Mouse (Mus musculus) T-helper 17 cell (primary cell): ENCODE measurements around the gene Cd5l.
"Not testable (repeated sequence)": the region's sequence is repeated elsewhere in the genome, so short reads cannot be mapped to it uniquely, and the experiment has no call there.

Experiments
- in situ Hi-C, 2 experiments: fragments of 300-600 bp; cut with MboI, MseI; formaldehyde crosslinking; loops; 1 replicate in 1 of 2; 2 replicates in 1 of 2; pipeline ENCODE4 v1.15.1; 2025; ENCODE audit warnings: high pct_unique_total_duplicates in 2 of 2

The Cd5l gene

DNA sequence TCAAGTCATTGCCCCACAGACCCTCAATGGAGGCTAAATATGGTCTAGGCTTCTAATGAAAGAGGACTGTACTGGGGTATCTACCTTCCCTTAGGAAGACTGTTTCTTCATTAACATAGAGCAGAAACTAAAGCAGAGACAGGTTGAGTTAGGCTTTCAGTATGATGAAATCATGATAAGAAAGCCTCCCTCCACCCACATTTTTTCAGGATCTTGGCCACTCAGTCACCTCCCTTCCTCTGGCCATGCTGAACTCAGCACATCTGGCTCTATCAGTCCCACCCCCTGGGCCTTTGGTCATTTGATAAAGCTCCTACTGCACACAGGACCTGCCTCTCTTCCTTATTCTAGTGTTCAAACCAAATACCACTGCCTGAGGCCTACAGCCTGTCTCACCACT is at the start of gene Cd5l:
Cd5l (plus strand) TSS at position 301 of the 400 bp plus-strand sequence.
- in situ Hi-C loops, result no loop called here

DNA sequence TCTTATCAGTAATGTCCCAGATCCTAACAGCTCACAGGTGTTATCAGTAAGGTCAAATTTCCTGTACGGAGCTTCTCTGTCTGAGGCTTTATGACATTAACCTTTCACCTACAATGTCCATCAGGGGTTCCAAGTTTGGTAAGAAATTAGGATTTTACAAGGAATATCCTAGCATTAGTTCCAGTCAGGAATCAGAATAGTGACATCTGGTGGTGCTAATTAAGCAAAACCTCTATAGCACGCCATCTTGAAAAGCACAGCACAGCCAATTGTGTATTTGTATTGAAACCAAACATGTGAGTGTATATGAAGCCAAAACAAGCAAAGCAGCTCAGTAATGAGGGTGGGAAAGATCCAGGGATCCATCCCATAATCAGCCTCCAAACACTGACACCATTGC is 47.8 kb upstream of the Cd5l start:
- in situ Hi-C loops, result no loop called here

DNA sequence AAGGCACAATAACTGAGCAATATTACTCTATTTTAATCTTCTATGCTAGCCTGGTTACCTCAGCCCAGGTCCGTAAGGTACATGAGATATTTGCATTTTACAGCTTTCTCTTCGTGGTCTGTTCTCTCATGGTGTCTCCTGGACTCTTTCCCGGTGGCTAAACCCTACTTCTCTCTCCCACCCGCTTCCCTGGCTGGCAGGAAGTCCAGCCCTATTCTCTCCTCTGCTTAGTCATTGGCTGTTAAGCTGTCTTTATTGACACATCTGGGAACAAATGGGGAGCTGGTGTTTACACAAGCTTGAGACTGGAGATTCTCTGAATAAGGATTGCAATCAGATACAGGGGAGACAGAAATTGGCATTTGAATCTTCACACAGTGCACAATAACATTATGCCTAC is 35.1 kb upstream of the Cd5l start:
- in situ Hi-C loops, result loop anchor here (5.0 kb wide), 2 partner anchors 175 to 180 kb away; no protein-coding TSS in a partner anchor

DNA sequence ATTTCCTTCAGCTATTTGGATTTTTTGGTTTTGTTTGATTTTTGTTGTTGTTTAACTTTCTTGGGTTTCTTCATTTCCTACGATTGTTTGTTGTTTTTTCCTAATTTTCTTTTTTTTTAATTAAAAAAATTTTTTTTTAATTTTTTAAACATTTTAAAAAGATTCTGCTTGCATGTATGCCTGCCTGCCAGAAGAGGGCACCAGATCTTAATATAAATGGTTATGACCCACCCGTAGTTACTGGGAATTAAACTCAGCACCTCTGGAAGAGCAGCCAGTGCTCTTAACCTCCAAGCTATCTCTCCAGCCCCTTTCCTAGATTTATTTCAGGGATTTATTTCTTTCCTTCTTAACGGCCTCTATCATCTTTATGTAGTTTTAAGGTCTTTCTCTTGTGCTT is 33.9 kb upstream of the Cd5l start:
- in situ Hi-C loops, result loop anchor here (5.0 kb wide), 2 partner anchors 174 to 179 kb away; no protein-coding TSS in a partner anchor

DNA sequence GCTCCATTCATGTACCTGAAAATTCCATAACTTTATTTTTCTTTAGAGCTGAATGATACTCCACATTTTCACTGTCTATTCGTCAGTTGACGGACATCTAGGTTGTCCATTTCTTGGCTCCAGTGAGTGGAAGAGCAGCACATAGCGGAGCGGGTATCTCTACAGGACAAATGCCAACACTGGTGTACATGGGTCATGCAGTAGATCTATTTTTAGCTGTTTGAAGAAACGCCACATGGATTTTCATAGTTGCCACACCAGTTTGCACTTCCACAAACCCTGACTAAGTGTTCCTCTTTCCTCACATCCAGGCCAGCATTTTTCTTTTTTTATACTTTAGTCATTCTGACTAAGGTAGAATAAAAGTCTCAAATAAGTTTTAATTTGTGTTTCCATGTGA is 19.8 kb upstream of the Cd5l start:
- in situ Hi-C loops, result no loop called here

DNA sequence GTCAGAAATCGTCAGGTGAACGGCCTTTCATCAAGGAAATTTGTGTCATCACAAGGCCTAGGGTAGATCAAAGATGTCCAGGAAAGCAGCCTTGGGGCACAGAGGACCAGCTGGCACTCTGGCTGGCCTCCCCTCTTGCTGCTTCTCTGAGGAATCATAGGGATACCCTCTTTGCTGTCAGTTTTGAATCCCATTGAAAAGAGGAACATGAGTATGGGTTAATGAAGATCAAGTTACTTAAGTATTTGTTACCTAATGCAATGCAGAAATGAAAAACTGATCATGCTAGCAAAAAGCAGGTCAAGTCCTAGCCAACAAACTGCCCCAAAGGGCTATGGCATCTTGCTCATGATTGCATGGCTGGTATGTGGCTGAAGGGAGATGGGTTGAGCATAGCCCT is 6.7 kb upstream of the Cd5l start:
- in situ Hi-C loops, result not testable (repeated sequence)

DNA sequence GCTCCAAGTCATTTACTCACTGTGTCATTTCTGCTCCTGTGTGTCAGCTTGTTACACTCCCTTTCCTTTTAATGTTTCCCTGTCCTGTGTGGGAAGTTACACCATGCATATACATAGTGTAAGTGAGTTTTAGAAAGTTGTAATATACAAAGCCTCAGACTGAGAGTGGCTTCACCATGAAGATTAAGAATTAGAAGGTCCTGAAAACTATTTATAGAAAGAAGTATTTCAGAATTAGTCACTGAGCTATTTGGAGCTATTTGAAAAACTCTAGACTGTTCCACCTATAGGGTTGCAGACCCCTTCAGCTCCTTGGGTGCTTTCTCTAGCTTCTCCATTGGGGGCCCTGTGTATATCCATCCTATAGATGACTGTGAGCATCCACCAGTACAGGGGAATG is 1.5 kb downstream of the Cd5l start:
- in situ Hi-C loops, result no loop called here

DNA sequence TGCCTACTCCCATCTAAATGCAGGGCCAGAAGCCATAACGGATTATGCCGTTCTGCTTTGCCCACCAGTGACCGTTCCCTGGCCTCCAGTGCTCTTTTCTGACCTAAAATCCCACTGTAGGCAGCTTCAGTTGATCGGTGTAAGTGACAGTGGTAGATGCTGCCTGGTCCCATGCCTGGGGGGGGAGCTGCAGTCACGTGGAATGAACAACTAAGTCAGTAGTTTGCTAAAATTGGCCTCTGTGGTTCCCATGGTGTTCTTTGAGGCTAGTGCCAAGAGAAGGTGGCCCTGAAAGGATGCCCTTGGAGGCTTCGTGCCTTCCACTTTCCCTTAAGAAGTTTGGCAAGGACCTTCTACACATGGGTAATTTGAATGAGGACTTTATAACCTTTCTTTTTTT is 2.8 kb downstream of the Cd5l start:
- in situ Hi-C loops, result loop anchor here in 1 of 2 experiments (10.0 kb wide), 1 partner anchor 1216 kb away; the partner anchor contains the start of gene Rps3a1

DNA sequence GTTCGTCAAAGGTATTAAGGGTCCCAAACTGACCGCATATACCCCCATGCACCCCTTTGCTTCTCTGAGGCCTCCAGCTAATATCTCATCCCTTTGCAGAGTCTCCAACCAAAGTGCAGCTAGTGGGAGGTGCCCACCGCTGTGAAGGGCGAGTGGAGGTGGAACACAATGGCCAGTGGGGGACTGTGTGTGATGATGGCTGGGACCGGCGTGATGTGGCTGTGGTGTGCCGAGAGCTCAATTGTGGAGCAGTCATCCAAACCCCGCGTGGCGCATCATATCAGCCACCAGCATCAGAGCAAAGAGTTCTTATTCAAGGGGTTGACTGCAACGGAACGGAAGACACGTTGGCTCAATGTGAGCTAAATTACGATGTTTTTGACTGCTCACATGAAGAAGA is 8.0 kb downstream of the Cd5l start:
- in situ Hi-C loops, result loop anchor here in 1 of 2 experiments (10.0 kb wide), 1 partner anchor 1221 kb away; the partner anchor contains the start of gene Rps3a1

DNA sequence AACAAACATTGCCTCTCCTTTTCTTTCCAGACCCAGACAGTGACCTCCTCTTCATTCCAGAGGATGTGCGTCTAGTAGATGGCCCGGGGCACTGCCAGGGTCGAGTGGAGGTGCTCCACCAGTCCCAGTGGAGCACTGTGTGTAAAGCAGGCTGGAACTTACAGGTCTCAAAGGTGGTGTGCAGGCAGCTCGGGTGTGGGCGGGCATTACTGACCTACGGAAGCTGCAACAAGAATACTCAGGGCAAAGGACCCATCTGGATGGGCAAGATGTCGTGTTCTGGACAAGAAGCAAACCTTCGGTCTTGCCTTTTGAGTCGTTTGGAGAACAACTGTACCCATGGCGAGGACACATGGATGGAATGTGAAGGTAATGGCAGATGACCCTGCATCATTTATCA is 9.8 kb downstream of the Cd5l start:
- in situ Hi-C loops, result loop anchor here in 1 of 2 experiments (10.0 kb wide), 1 partner anchor 1223 kb away; the partner anchor contains the start of gene Rps3a1

DNA sequence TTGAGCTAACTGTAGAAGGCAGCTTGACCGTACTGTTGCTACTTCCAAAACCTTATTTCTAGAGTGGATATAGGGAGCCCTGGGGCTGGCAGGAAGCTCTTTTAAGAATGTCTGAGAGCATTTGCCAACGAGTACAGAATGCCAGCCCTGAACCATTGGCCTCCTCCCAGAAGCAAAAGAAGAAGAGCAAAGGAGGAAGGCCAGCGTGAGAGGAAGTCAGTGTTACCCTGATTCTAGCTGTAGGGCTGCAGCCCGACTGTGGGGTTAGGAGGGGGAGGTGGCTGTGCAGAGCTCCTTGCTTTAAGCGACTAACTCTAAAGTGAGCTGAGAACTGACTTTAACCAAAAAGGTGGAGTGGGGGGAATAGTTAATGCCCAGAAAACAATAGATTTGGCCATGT is 11.5 kb downstream of the Cd5l start:
- in situ Hi-C loops, result loop anchor here in 1 of 2 experiments (10.0 kb wide), 1 partner anchor 1224 kb away; the partner anchor contains the start of gene Rps3a1

DNA sequence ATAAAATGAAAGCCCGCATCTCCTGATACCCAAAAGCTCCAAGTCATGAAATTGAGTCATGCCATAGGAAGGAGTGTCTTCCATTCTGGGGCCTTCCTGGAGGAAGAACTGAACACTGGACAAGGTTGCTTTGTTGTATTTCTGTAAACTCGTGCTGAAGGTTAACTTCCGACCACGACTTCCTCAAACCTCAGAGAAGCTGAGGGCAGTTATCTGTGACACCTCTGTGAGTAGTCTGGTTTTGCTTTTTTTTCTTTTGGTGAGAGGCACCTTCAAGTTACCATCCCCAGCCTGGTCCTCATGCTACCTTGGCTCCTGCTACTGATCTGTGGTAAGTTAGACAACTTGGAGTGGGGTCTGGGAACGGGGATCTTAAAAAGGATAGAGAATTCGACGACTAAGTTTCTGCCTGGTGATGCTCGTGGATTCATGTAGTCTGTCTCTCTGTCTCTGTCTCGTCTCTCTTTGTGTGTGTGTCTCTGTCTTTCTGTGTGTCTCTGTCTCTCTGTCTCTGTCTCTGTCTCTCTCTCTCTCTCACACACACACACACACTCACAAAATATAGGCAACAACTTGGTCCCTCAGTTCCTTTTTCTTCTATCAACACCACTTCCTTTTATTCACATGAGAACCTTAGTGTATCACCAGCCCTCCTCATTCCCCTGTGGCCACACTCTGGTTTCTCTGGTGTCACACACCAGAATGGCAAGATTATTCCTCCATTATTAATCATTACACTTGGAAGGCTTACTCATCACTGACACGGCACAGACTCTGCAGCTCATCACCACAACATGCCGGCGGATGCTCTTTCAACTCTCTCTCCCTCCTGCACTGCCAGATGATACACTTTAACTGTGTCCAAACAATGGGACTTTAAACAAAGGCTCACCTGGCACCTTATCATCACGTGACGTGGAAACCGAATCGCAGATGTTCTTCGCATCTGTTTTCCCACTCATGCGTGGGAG is 18.8 kb downstream of the Cd5l start, which contains the start of gene Fcrl1:
Fcrl1 (plus strand) TSS at position 193 of the 971 bp plus-strand sequence.
- in situ Hi-C loops, result no loop called here

DNA sequence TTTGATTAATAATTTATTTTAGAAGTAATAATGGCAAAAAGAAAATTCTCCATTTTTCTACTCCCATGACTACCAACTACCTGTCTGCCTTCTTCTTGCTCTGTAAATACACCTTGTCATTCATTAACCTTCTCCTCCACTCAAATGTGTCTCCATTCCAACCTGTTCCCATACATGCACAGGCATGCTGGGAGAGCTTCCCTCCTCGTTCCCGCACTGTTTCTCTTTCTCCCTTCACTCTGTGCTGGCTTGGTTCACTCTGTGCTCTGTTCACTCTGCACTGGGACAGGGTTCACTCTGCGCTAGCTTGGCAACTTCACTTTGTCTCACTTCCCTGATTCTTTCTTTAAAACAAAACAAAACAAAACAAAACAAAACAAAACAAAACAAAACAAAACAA is 19.5 kb downstream of the Cd5l start:
- in situ Hi-C loops, result no loop called here

DNA sequence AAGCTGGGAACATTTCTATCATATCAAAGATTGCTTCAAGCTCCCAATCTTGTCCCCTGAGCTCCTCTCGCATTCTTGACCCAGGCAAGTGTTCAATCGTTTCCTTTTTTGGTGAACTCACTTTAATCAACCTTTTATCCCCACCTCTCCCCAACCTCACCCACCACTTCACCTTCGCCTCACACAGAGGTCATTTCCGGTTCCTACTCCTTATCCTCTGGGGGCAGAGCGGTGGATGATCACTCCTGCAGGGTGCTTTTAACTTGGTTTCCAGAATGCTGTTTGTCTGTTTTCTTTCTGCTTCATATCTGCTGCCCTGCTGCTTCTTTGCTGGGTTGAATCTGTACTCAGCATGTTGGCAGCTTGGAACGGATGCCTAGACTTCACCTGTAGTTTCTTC is 20.0 kb downstream of the Cd5l start:
- in situ Hi-C loops, result no loop called here

DNA sequence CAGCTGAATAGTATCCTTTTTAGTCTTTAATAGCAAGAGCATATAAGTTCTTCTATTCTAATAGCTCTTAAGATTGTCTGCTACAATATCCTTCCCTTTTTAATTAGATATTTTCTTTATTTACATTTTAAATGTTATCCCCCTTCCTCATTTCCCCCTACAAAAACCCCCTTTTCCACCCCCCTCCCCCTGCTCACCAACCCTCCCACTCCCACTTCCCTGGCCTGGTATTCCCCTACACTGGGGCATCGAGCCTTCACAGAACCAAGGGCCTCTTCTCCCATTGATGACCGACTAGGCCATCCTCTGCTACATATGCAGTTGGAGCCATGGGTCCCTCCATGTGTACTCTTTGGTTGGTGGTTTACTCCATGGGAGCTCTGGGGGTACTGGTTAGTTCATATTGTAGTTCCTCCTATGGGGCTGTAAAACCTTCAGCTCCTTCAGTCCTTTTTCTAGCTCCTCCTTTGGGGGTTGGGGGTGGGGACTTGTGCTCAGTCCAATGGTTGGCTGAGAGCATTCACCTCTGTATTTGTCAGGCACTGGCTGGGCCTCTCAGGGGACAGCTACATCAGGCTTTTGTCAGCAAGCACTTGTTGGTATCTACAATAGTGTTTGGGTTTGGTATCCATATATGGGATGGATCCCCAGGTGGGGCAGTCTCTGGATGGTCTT is 22.1 kb downstream of the Cd5l start:
- in situ Hi-C loops, result not testable (repeated sequence)

DNA sequence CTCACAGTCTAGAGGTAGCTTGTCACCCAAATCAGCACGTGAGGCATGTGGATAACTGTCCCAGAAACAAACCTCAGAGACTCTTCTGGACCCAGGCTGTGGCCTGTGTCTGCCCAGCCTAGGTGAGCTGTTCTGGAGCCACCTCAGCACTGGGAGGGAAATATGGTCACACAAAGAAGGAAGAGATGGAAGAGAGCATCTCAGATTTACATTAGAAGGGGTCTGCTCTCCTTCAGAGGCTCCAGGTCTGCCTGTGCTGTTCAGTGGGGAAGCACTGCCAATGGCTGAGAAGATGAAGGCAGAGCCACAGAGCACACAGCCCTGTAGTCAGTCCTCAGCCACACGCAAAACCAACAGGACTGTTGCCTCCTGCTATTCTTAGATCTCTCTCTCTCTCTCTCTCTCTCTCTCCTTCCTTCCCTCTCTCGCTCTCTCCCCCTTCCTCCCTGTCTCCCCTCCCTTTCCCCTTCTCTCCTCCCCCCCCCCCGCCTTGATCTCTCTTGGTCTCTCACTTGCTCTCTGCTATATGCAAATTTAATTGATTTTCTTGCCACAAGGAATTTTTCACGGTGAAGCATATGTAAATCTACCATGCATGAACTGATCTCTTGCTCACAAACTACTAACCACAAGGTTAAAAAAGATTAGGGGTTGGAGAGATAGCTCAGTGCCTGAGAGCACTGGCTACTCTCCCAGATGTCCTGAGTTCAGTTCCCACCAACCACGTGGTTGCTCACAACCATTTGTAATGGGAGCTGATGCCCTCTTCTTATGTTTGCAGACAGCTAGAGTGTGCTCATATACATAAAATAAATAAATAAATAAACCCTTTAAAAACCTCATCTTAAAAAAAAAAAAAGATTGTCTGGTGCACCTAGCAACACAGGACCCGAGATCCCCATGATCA is 24.4 kb downstream of the Cd5l start:
- in situ Hi-C loops, result no loop called here

DNA sequence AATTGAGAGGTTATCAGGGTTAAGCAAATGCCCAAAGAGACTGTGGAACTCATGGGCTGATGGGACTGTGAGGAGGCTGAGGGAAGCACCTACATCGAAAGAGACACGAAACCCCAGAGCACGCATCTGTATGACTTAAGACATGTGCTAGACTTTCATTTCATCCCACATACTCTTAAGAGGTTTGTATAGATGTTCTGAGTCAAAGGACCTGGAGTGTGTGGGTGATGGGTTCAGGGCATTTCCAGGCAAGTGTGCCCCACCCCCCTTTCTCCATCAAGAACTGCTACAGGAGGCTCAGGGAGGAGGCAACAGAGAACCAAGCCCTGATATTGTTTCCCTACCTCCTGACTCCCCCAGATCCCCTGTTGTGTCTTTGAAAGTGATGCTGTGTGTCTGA is 25.6 kb downstream of the Cd5l start:
- in situ Hi-C loops, result no loop called here

DNA sequence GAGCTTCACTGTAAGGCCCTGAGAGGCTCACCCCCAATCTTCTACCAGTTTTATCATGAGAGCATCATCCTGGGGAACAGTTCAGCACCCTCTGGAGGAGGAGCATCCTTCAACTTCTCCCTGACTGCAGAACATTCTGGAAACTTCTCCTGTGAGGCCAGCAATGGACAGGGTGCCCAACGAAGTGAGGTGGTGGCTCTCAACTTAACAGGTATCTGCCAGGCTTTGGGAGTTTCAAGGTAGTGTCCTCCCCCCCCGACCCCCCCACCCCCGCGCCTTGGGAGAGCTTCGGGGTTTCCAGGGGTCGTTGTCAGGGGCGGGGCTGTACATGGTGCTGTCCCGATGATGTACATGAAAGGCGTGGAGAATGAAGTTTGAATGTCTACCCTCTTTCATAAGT is 27.4 kb downstream of the Cd5l start:
- in situ Hi-C loops, result no loop called here

DNA sequence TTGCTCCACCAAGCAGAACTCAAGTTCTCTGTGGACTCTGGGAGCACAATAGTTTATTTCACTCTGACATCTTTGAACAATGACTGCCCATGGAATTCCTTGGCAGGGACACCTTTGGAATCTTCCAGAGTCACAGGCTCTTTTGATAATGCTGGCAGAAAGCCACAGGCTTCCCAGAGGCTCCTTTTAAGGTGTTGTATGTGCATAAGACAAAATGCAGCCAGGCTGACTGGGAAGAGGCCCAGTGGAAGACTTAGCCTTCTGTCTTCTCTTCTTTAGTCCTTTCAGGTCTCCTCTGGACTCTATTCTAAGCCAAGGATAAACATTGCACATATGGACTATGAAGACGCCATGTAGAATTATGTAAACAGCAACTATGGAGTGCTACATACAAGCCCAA is 33.3 kb downstream of the Cd5l start:
- in situ Hi-C loops, result no loop called here

DNA sequence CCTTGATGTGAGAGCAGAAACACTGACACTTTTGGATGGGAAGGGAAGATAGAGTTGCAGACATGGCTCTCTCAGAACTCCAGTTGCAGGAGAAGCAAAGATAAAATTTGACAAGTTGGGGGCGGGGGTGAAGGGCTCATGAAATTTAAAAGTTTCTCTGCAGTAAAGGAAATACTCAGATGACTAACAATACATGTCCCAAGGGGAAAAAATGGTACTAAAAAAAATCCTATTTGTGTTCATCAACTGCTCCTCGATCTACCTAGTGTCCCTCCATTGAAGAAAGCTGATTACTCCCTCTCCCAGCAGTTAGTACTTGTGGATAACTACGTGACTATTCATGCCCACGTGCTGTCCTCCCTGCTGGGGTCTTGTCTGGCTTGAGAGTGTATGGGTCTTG is 41.1 kb downstream of the Cd5l start:
- in situ Hi-C loops, result no loop called here

DNA sequence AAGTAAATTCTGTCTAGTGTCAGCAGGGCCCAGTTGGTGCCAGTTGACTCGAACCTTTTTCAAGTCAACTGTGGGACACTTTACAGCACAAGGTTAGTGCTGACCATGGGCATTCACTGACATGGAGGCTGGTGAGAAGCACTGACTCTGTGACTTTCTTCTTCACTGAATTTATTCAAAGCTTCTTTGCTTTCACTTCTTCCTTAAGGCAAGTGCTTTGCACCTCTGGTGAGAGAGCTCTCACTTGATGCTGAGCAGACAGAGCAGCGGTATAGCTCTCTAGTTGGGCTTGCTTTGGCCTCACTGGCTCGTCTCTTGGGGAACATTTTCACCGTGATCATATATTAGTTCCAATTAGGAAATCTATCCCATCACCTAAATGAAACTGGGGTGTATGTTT is 42.2 kb downstream of the Cd5l start:
- in situ Hi-C loops, result no loop called here
